Mouse (Mus musculus) MEL (cell line): ENCODE data around the gene Igf2bp2. TPM values are rescaled to one million over a fixed set of nuclear protein-coding genes. Genes with fewer than 3 reads are reported as not detected.

ENCODE experiments used
- DNase-seq: peaks from one replicate; pipeline ENCODE4 v3.0.0; 2011; ENCODE audit warnings: low read depth, low spot score
- H3K27ac ChIP-seq: 2 replicates; pipeline ENCODE4 v1.5.1; 2012; ENCODE audit warnings: low read depth, mild to moderate bottlenecking, control low read depth, low read length, moderate library complexity; ENCODE audit not compliant: control insufficient read depth
- H3K27me3 ChIP-seq, 2 experiments: fragments of 150-350 bp in 1 of 2; sonication (generic) in 1 of 2; 2 replicates each; pipeline ENCODE4 v1.6.1; 2012; ENCODE audit warnings: low read length in 2 of 2, mild to moderate bottlenecking in 2 of 2, improper control_type of control experiment in 1 of 2, moderate library complexity in 1 of 2; ENCODE audit not compliant: insufficient read depth in 2 of 2, control insufficient read depth in 1 of 2
- H3K36me3 ChIP-seq, 2 experiments: 2 replicates each; pipeline ENCODE4 v1.6.1; 2012 to 2014; ENCODE audit warnings: low read length in 2 of 2, improper control_type of control experiment in 1 of 2, inconsistent platforms in 1 of 2, mild to moderate bottlenecking in 1 of 2; ENCODE audit not compliant: insufficient read depth in 2 of 2, control insufficient read depth in 1 of 2
- H3K4me1 ChIP-seq, 2 experiments: fragments of 150-350 bp in 1 of 2; sonication (generic) in 1 of 2; 2 replicates each; pipeline ENCODE4 v1.6.1; 2012; ENCODE audit warnings: low read length in 2 of 2, improper control_type of control experiment in 1 of 2, mild to moderate bottlenecking in 1 of 2; ENCODE audit not compliant: insufficient read depth in 2 of 2, control insufficient read depth in 1 of 2
- H3K4me3 ChIP-seq, 2 experiments: fragments of 150-350 bp in 1 of 2; sonication (generic) in 1 of 2; 2 replicates each; pipeline ENCODE4 v1.5.1; 2012; ENCODE audit warnings: low read depth in 2 of 2, low read length in 2 of 2, mild to moderate bottlenecking in 2 of 2, moderate library complexity in 2 of 2, control low read depth in 1 of 2, improper control_type of control experiment in 1 of 2; ENCODE audit not compliant: control insufficient read depth in 1 of 2, insufficient read depth in 1 of 2
- H3K79me2 ChIP-seq: 2 replicates; pipeline ENCODE4 v1.6.1; 2012; ENCODE audit warnings: mild to moderate bottlenecking, low read length, moderate library complexity; ENCODE audit not compliant: control insufficient read depth, poor library complexity, insufficient read depth
- H3K9ac ChIP-seq: 2 replicates; pipeline ENCODE4 v1.6.1; 2012; ENCODE audit warnings: low read depth, mild to moderate bottlenecking, control low read depth, low read length, moderate library complexity; ENCODE audit not compliant: control insufficient read depth, poor library complexity, severe bottlenecking
- H3K9me3 ChIP-seq: fragments of 150-350 bp; sonication (generic); replicated peaks from 2 replicates; pipeline ENCODE4 v1.6.1; 2012; ENCODE audit warnings: mild to moderate bottlenecking, low read length, improper control_type of control experiment, moderate library complexity; ENCODE audit not compliant: insufficient read depth
- CHD2 ChIP-seq: IDR thresholded peaks from 2 replicates; pipeline ENCODE4 v1.6.1; 2011; ENCODE audit warnings: low read length, improper control_type of control experiment
- CTCF ChIP-seq, 3 experiments: IDR thresholded peaks in 2 of 3; conservative IDR thresholded peaks in 1 of 3; 2 replicates each; pipeline ENCODE4 v1.5.1; 2011 to 2012; ENCODE audit warnings: low read length in 3 of 3, low read depth in 2 of 3, mild to moderate bottlenecking in 2 of 3, improper control_type of control experiment in 1 of 3, inconsistent platforms in 1 of 3, mixed read lengths in 1 of 3, moderate library complexity in 1 of 3; ENCODE audit not compliant: control insufficient read depth in 1 of 3, insufficient read depth in 1 of 3, poor library complexity in 1 of 3, severe bottlenecking in 1 of 3
- E2F4 ChIP-seq: IDR thresholded peaks from 2 replicates; pipeline ENCODE4 v1.6.1; 2011; ENCODE audit warnings: low read depth, low read length, improper control_type of control experiment, borderline replicate concordance
- ELF1 ChIP-seq: IDR thresholded peaks from 2 replicates; pipeline ENCODE4 v1.6.1; 2014; ENCODE audit warnings: low read depth, mild to moderate bottlenecking, inconsistent platforms, low read length, improper control_type of control experiment, moderate library complexity
- EP300 ChIP-seq, 2 experiments: IDR thresholded peaks; 2 replicates each; pipeline ENCODE4 v1.6.1; 2011; ENCODE audit warnings: improper control_type of control experiment in 2 of 2, low read length in 2 of 2, low read depth in 1 of 2, mild to moderate bottlenecking in 1 of 2
- ETS1 ChIP-seq: IDR thresholded peaks from 2 replicates; pipeline ENCODE4 v1.6.1; 2012; ENCODE audit warnings: low read depth, mild to moderate bottlenecking, inconsistent platforms, low read length, improper control_type of control experiment, moderate library complexity
- GABPA ChIP-seq: IDR thresholded peaks from 2 replicates; pipeline ENCODE4 v1.6.1; 2012; ENCODE audit warnings: low read depth, mild to moderate bottlenecking, inconsistent platforms, low read length, improper control_type of control experiment, moderate library complexity
- HCFC1 ChIP-seq: IDR thresholded peaks from 2 replicates; pipeline ENCODE4 v1.6.1; 2012; ENCODE audit warnings: low read depth, mild to moderate bottlenecking, inconsistent platforms, low read length, improper control_type of control experiment, moderate library complexity
- JUND ChIP-seq: IDR thresholded peaks from 2 replicates; pipeline ENCODE4 v1.6.1; 2011; ENCODE audit warnings: low read depth, mild to moderate bottlenecking, improper control_type of control experiment, low read length
- MAX ChIP-seq: IDR thresholded peaks from 2 replicates; pipeline ENCODE4 v1.6.1; 2011; ENCODE audit warnings: low read length, improper control_type of control experiment
- MEF2A ChIP-seq: IDR thresholded peaks from 2 replicates; pipeline ENCODE4 v1.6.1; 2014; ENCODE audit warnings: low read depth, mild to moderate bottlenecking, inconsistent platforms, low read length, improper control_type of control experiment; ENCODE audit not compliant: poor library complexity, insufficient replicate concordance, severe bottlenecking; ENCODE audit errors: extremely low read depth
- NELFE ChIP-seq: IDR thresholded peaks from 2 replicates; pipeline ENCODE4 v1.6.1; 2011; ENCODE audit warnings: low read depth, low read length, improper control_type of control experiment
- NRF1 ChIP-seq: IDR thresholded peaks from 2 replicates; pipeline ENCODE4 v1.6.1; 2014; ENCODE audit warnings: low read depth, mild to moderate bottlenecking, inconsistent platforms, low read length, improper control_type of control experiment, moderate library complexity; ENCODE audit not compliant: poor library complexity, insufficient read depth, severe bottlenecking
- POLR2A ChIP-seq, 2 experiments: IDR thresholded peaks; 2 replicates each; pipeline ENCODE4 v1.6.1; 2011 to 2012; ENCODE audit warnings: low read length in 2 of 2, mild to moderate bottlenecking in 2 of 2, control low read depth in 1 of 2, improper control_type of control experiment in 1 of 2, low read depth in 1 of 2, moderate library complexity in 1 of 2; ENCODE audit not compliant: control insufficient read depth in 1 of 2, insufficient read depth in 1 of 2, poor library complexity in 1 of 2
- POLR2AphosphoS2 ChIP-seq: IDR thresholded peaks from 2 replicates; pipeline ENCODE4 v1.6.1; 2011; ENCODE audit warnings: low read length, improper control_type of control experiment
- POLR2AphosphoS5 ChIP-seq: IDR thresholded peaks from 2 replicates; pipeline ENCODE4 v1.6.1; 2012; ENCODE audit warnings: low read depth, borderline replicate concordance, mild to moderate bottlenecking, inconsistent platforms, low read length, moderate library complexity, mixed read lengths
- RAD21 ChIP-seq: IDR thresholded peaks from 2 replicates; pipeline ENCODE4 v1.6.1; 2011; ENCODE audit warnings: mild to moderate bottlenecking, low read depth, low read length, improper control_type of control experiment
- TCF12 ChIP-seq: IDR thresholded peaks from 2 replicates; pipeline ENCODE4 v1.6.1; 2014; ENCODE audit warnings: low read depth, mild to moderate bottlenecking, inconsistent platforms, low read length, improper control_type of control experiment, moderate library complexity
- USF2 ChIP-seq, 2 experiments: IDR thresholded peaks; 2 replicates each; pipeline ENCODE4 v1.6.1; 2011 to 2012; ENCODE audit warnings: improper control_type of control experiment in 2 of 2, low read length in 2 of 2, borderline replicate concordance in 1 of 2, inconsistent platforms in 1 of 2, low read depth in 1 of 2, mild to moderate bottlenecking in 1 of 2; ENCODE audit not compliant: insufficient read depth in 1 of 2
- ZMIZ1 ChIP-seq: IDR thresholded peaks from 2 replicates; pipeline ENCODE4 v1.6.1; 2012; ENCODE audit warnings: low read depth, mild to moderate bottlenecking, inconsistent platforms, low read length, improper control_type of control experiment, moderate library complexity
- ZNF384 ChIP-seq: IDR thresholded peaks from 2 replicates; pipeline ENCODE4 v1.6.1; 2012; ENCODE audit warnings: low read depth, mild to moderate bottlenecking, inconsistent platforms, low read length, improper control_type of control experiment
- polyA plus RNA-seq, 2 experiments: library from polyadenylated mRNA; stranded (reverse) in 1 of 2; unstranded in 1 of 2; fragments of >175 nt in 1 of 2; fragments of >200 nt in 1 of 2; gene quantifications; 2 replicates each; pipeline versions ENCODE4 v1.2.1 to v1.2.4; 2012; ENCODE audit warnings: low replicate concordance in 2 of 2, low read depth in 1 of 2; ENCODE audit not compliant: insufficient read length in 2 of 2, insufficient read depth in 1 of 2, missing spikeins in 1 of 2
- total RNA-seq: library from RNA; depleted of rRNA; stranded (reverse); fragments of 300-350 nt; gene quantifications from 2 replicates; pipeline ENCODE4 v1.2.3, GENCODE M21; 2012

Igf2bp2 gene
- total and polyA plus RNA-seq, 3 experiments = 0.23 to 0.86 TPM; not detected in 1

- no peak for TF ChIP-seq MAX
- no peak for TF ChIP-seq TCF12
- no peak for TF ChIP-seq RAD21
- TF ChIP-seq EP300 (IDR thresholded peaks at IDR 0.05; ENCODE audit: low read depth in 1 of 2, low read length in 2 of 2) = no peak
- no peak for TF ChIP-seq USF2 (IDR thresholded peaks at IDR 0.05; ENCODE audit: borderline replicate concordance in 1 of 2, insufficient read depth in 1 of 2, low read depth in 1 of 2, low read length in 2 of 2)
- no peak for TF ChIP-seq POLR2AphosphoS2
- TF ChIP-seq POLR2A (IDR thresholded peaks at IDR 0.05; ENCODE audit: control insufficient read depth in 1 of 2, insufficient read depth in 1 of 2, low read depth in 1 of 2, low read length in 2 of 2, poor library complexity in 1 of 2) = no peak
- TF ChIP-seq MEF2A = no peak
- TF ChIP-seq CTCF (IDR thresholded peaks at IDR 0.05 in 2 of 3, conservative IDR thresholded peaks at IDR 0.05 in 1 of 3; ENCODE audit: control insufficient read depth in 1 of 3, insufficient read depth in 1 of 3, low read depth in 2 of 3, low read length in 3 of 3, poor library complexity in 1 of 3, severe bottlenecking in 1 of 3) = no peak
- TF ChIP-seq JUND = no peak
- no peak for TF ChIP-seq ETS1
- no peak for TF ChIP-seq HCFC1
- no peak for TF ChIP-seq ZNF384
- TF ChIP-seq GABPA = no peak
- no peak for TF ChIP-seq NRF1
- TF ChIP-seq, all 39 proteins: peak for 0
- no peak overlapping the region for H3K27ac ChIP-seq
Measured at GRCm38 (mm10) chr16:22147131-22147530, 16.0 kb downstream of the Igf2bp2 start.

DNA sequence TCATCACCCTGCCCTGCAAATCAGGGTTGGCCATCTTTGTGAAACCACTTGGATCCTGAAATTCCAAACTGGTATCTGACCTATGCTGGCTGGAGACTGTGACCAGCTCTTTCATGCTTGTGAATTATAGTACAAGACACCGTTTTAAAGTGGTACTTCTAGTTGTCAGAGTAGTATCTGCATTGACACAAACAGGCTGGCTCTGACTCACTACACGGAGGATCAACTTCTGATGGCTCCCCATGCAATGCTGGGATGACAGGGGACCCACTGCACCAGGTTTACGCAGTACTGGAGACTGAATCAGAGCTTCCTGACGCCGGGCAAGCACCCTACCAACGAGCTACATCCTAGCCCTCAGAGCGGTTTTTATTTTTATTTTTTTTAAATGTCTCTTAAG lies 17.0 kb downstream of the Igf2bp2 start:
- peaks cover 0 to 9% of the 10 kb centered on the region in 2 experiments; a peak in 3 of 4 replicates for H3K27me3 ChIP-seq
- H3K9me3 ChIP-seq = no peaks in the 10 kb centered on the region
- no peak overlapping the region for H3K4me3 ChIP-seq
- H3K27ac ChIP-seq = no peak overlapping the region
- H3K79me2 ChIP-seq = no peaks in the 10 kb centered on the region
- H3K9ac ChIP-seq = no peak overlapping the region
- TF ChIP-seq ELF1 (no peak), E2F4 (no peak), POLR2AphosphoS5 (no peak), ZMIZ1 (no peak), EP300 (IDR thresholded peaks at IDR 0.05; ENCODE audit: low read depth in 1 of 2, low read length in 2 of 2) (no peak), NELFE (no peak), CHD2 (no peak)
- DNase-seq = no peak
- no peaks in the 10 kb centered on the region for H3K4me1 ChIP-seq
- no peaks in the 10 kb centered on the region for H3K36me3 ChIP-seq

More at GRCm38 (mm10) chr16:22147131-22147530, 16.0 kb downstream of the Igf2bp2 start:
- peaks cover 0 to 8% of the 10 kb centered on the region in 2 experiments; a peak in 3 of 4 replicates for H3K27me3 ChIP-seq
- no peaks in the 10 kb centered on the region for H3K36me3 ChIP-seq
- no peaks in the 10 kb centered on the region for H3K79me2 ChIP-seq
- no peak overlapping the region for H3K9ac ChIP-seq
- no peak overlapping the region for H3K4me3 ChIP-seq
- H3K9me3 ChIP-seq = no peaks in the 10 kb centered on the region
- no peak for DNase-seq
- H3K4me1 ChIP-seq = no peaks in the 10 kb centered on the region
